Mouse (Mus musculus) lung, embryonic 14.5 days (tissue): ENCODE results near the gene Gm49395. TPM values are rescaled to one million over a fixed set of nuclear protein-coding genes. Genes with fewer than 3 reads are reported as not detected.
A peak's percentile ranks its signal among the peaks of the same experiment; 100 is the strongest.

Source experiments
- ATAC-seq: fragments of 200-750 bp; cut with Nextera tagmentation; 2 replicates; pipeline ENCODE4 v1.8.0; 2017; ENCODE audit warnings: mild to moderate bottlenecking, moderate TSS enrichment, moderate library complexity; ENCODE audit not compliant: insufficient read depth
- DNase-seq: peaks from one replicate; pipeline ENCODE4 v3.0.0-alpha.2; 2015
- H3K27ac ChIP-seq: fragments of 300-500 bp; sonication (generic); 2 replicates; pipeline ENCODE4 v1.5.1; 2014; ENCODE audit warnings: low read depth, mild to moderate bottlenecking, moderate library complexity
- H3K27me3 ChIP-seq: fragments of 300-500 bp; sonication (generic); 2 replicates; pipeline ENCODE4 v1.6.1; 2014; ENCODE audit warnings: low read length, control low read depth; ENCODE audit not compliant: insufficient read depth
- H3K36me3 ChIP-seq: fragments of 300-500 bp; sonication (generic); 2 replicates; pipeline ENCODE4 v1.6.1; 2014; ENCODE audit warnings: control low read depth; ENCODE audit not compliant: insufficient read depth
- H3K4me1 ChIP-seq: fragments of 300-500 bp; sonication (generic); 2 replicates; pipeline ENCODE4 v1.6.1; 2014; ENCODE audit warnings: antibody characterized with exemption, control low read depth; ENCODE audit not compliant: insufficient read depth
- H3K4me2 ChIP-seq: fragments of 300-500 bp; sonication (generic); 2 replicates; pipeline ENCODE4 v1.6.1; 2014; ENCODE audit warnings: mild to moderate bottlenecking
- H3K4me3 ChIP-seq: fragments of 300-500 bp; sonication (generic); 2 replicates; pipeline ENCODE4 v1.5.1; 2014; ENCODE audit warnings: low read depth, low read length
- H3K9ac ChIP-seq: fragments of 300-500 bp; sonication (generic); 2 replicates; pipeline ENCODE4 v1.6.1; 2014
- H3K9me3 ChIP-seq: fragments of 300-500 bp; sonication (generic); 2 replicates; pipeline ENCODE4 v1.6.1; 2016; ENCODE audit warnings: low read depth, low read length, control low read depth
- CTCF ChIP-seq: IDR thresholded peaks from 2 replicates; pipeline ENCODE4 v1.5.1; 2016; ENCODE audit warnings: antibody characterized with exemption, low read depth
- WGBS: fragments of 180-500 bp; shearing (Covaris S2); extraction: QIAGEN DNeasy Blood & Tissue Kit; methylation state at CpG from one replicate; pipeline ENCODE4 v1.1.7; 2014; 5-methylcytosine and 5-hydroxymethylcytosine counted together
- polyA plus RNA-seq: library from polyadenylated mRNA; unstranded; fragments of >200 nt; fragmentation: Nextera tagmentation; extraction: Ambion mirVana; gene quantifications from 2 replicates; pipeline ENCODE4 v1.2.1, GENCODE M21; 2014

The Gm49395 gene
- polyA plus RNA-seq, 1 experiment from 2014 or later, result 8.3 TPM

DNA sequence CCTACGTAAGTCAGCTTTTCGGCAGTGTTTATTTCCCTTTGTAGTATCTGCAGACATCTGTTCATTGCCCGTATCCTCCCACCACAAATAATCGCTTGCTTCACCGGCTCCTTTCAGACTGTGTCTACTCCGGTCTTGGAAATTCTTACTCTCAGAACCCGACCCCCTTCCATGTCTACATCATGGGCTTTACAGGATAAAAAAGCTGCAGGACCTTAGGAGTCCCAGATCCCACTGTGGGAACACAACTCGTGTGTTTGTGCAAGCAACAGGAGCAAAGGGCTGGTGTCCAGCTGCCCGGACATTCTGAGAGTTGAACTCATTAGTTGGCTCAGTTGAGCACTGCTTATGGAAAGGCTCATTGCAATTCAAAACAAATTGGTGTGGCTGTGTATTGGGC is 46.9 kb downstream of the Gm49395 start:
- ATAC-seq, result no peak

GRCm38 (mm10) chr13:115052568-115052967 is 49.2 kb downstream of the Gm49395 start:
- Histone ChIP-seq H3K4me1 (peaks cover 21% of the 10 kb centered on the region; the same call in 1 of the 2 replicates), H3K27me3 (no peaks in the 10 kb centered on the region), H3K9me3 (no peaks in the 10 kb centered on the region), H3K4me3 (no peak overlapping the region), H3K9ac (no peak overlapping the region), H3K36me3 (no peaks in the 10 kb centered on the region), H3K27ac (no peak overlapping the region), H3K4me2 (no peak overlapping the region)
- WGBS, result 66% methylated on average over 7 of the region's 7 CpGs
- no peak for ATAC-seq
- DNase-seq, result no peak
- no peak for TF ChIP-seq CTCF

More for the DNA sequence above, 46.9 kb downstream of the Gm49395 start:
- peak overlapping the region; percentile 48 for H3K4me2 ChIP-seq
- H3K9ac ChIP-seq, result no peak overlapping the region
- peaks cover 21% of the 10 kb centered on the region; the same call in 1 of the 2 replicates for H3K4me1 ChIP-seq
- no peaks in the 10 kb centered on the region for H3K9me3 ChIP-seq
- no peak for TF ChIP-seq CTCF
- H3K27me3 ChIP-seq, result no peaks in the 10 kb centered on the region
- DNase-seq, result peak; percentile 58
- no peaks in the 10 kb centered on the region for H3K36me3 ChIP-seq
- 22% methylated on average over 9 of the region's 9 CpGs for WGBS
- peak overlapping the region; percentile 2; the same call in 1 of the 2 replicates for H3K4me3 ChIP-seq
- H3K27ac ChIP-seq, result peak overlapping the region; percentile 58

- Histone ChIP-seq H3K27ac (peak overlapping the region; percentile 63), H3K4me3 (no peak overlapping the region), H3K9me3 (no peaks in the 10 kb centered on the region), H3K4me1 (peaks cover 21% of the 10 kb centered on the region; the same call in 1 of the 2 replicates), H3K36me3 (no peaks in the 10 kb centered on the region), H3K9ac (no peak overlapping the region), H3K4me2 (peak overlapping the region; percentile 25; the same call in 1 of the 2 replicates), H3K27me3 (no peaks in the 10 kb centered on the region)
- 33% methylated on average over 13 of the region's 13 CpGs for WGBS
- DNase-seq (peak; percentile 94), ATAC-seq (peak; percentile 96)
- TF ChIP-seq CTCF, result 0 out of 2 replicates have a peak, but pooled peaks have one; percentile 15
These were observed 50.8 kb downstream of the Gm49395 start for GRCm38 (mm10) chr13:115050660-115051559.

DNA sequence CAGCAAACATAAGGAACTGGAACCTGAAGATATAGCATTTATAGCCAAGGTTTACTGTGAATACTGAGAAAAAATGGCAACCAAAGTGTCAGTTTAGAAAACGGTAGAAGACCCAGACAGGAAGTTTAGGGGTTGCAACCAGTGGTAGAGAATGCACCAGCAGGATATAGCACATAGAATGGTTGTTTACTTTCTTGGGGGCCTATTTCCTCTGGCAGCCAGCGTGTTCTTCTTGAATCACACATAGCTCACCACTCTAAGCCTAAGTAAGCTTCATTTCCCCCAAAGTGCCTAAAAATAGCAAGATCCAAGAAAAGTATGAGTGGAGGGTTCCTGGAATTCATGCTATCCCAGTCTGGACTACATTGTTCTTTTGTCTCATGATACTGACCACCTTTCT is 59.1 kb downstream of the Gm49395 start:
- WGBS, result 22% methylated on average over 2 of the region's 2 CpGs

GRCm38 (mm10) chr13:115037304-115037703 is 64.4 kb downstream of the Gm49395 start:
- H3K27ac ChIP-seq, result no peak overlapping the region
- no peak overlapping the region for H3K9ac ChIP-seq
- H3K36me3 ChIP-seq, result no peaks in the 10 kb centered on the region
- H3K27me3 ChIP-seq, result no peaks in the 10 kb centered on the region
- H3K9me3 ChIP-seq, result no peaks in the 10 kb centered on the region
- WGBS, result 52% methylated on average over 4 of the region's 4 CpGs
- H3K4me1 ChIP-seq, result 0 out of 2 replicates have a peak, but pooled peaks cover under 1% of the 10 kb centered on the region
- no peak for TF ChIP-seq CTCF
- no peak overlapping the region for H3K4me2 ChIP-seq
- peak; percentile 80 for DNase-seq
- ATAC-seq, result peak; percentile 75
- no peak overlapping the region for H3K4me3 ChIP-seq

More for the DNA sequence above, 59.1 kb downstream of the Gm49395 start:
- Histone ChIP-seq H3K27me3 (no peaks in the 10 kb centered on the region), H3K4me3 (no peak overlapping the region), H3K9me3 (no peaks in the 10 kb centered on the region), H3K36me3 (no peaks in the 10 kb centered on the region), H3K4me2 (no peak overlapping the region), H3K27ac (peak overlapping the region; percentile 12; the same call in 1 of the 2 replicates), H3K4me1 (peaks cover 6% of the 10 kb centered on the region; the same call in 1 of the 2 replicates), H3K9ac (no peak overlapping the region)
- ATAC-seq (peak; percentile 56; the same call in 1 of the 2 replicates), DNase-seq (peak; percentile 64)
- TF ChIP-seq CTCF, result no peak

DNA sequence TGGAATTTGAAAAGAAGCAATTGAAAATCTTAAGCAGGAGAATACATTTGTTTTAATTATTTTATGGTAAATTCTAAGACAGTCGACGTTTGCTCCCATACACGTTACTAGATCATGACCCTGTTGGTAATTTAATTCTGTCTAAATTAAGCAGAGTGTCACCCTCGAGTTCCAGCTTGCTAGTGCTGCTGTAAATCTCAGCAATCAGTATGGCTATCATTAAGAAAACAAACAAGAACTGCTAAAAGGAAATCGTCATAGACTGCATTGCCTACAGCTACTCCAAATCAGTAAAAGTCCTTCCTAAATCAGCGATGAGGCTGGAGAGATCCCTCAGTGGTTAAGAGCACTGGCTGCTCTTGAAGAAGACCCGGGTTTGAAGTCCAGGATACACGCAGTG is 66.3 kb downstream of the Gm49395 start:
- Histone ChIP-seq H3K9me3 (no peaks in the 10 kb centered on the region), H3K27me3 (no peaks in the 10 kb centered on the region), H3K9ac (no peak overlapping the region), H3K4me2 (no peak overlapping the region), H3K27ac (no peak overlapping the region), H3K4me1 (no peaks in the 10 kb centered on the region), H3K4me3 (no peak overlapping the region), H3K36me3 (no peaks in the 10 kb centered on the region)
- ATAC-seq (no peak), DNase-seq (no peak)
- 41% methylated on average over 8 of the region's 8 CpGs for WGBS
- no peak for TF ChIP-seq CTCF

- Histone ChIP-seq H3K27ac (no peak overlapping the region), H3K4me2 (no peak overlapping the region), H3K4me3 (no peak overlapping the region), H3K27me3 (no peaks in the 10 kb centered on the region), H3K36me3 (no peaks in the 10 kb centered on the region), H3K4me1 (no peaks in the 10 kb centered on the region), H3K9ac (no peak overlapping the region), H3K9me3 (no peaks in the 10 kb centered on the region)
- TF ChIP-seq CTCF, result no peak
- ATAC-seq, result no peak
- no peak for DNase-seq
- WGBS, result 74% methylated on average over 2 of the region's 2 CpGs
These were observed 68.6 kb downstream of the Gm49395 start for GRCm38 (mm10) chr13:115033135-115033534.
